Mouse (Mus musculus): ENCODE data around the gene Lmbr1l. TPM values are rescaled to one million over a fixed set of nuclear protein-coding genes. Genes with fewer than 3 reads are reported as not detected.
"Not testable (repeated sequence)": the region's sequence is repeated elsewhere in the genome, so short reads cannot be mapped to it uniquely, and the experiment has no call there.

The Lmbr1l gene
- total RNA-seq, 4 experiments from 2014 or later = 3.7 to 5.0 (median 4.2) TPM

DNA sequence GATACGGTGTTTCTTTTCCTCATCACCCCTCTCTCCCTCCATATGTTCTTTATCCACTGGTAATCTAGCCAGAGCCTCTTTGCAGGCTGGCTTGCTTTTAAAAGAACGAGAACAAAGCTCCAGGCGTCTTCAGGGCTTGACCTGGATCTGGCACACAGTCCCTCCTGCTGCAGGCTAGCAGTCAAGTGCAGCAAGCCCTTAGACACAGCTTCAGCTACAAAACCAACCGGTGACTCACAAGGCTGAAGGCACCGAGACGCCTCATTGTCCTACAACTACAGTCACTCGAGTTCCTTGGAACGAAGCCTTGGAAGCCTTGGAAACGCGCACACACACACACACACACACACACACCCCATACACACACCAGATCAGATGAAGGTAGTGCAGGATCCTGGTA, 22.8 kb upstream of the Lmbr1l start:
- DNase-seq (ENCODE audit: low spot score in 2 of 2) = no peak

DNA sequence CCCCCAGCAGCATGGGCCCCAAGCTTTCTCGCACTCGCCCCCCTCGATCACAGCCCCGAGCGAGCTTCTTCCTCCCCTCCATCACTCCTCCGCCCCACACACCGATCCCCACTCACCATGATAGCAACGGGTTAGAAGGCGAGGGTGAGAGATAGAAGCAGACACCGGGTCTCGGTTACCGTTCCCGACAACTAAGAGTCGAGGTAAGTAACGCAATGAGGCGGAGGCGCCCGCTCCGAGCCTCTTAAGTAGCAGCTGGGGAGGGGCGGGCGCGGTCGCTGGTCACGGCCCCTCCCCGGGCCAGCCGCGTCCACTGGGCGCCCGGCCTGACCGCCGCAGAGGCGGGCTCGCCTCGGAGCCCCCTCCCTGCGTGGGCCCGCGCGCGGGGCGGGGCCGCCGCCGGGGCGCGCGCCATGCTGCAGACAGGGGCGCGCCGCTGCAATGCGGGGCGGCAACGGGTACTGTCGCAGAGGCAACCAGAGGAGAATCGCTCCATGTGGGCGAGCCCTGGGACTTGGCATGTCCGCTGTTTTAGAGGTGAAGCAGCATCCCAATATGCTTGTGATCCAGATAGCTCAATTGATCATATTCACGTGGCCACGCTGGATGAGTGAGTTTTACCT, 16.3 kb upstream of the Lmbr1l start, which contains the start of gene Tuba1b:
TSS of gene Tuba1b (minus strand) at position 349 of the 623 bp plus-strand sequence.
- DNase-seq (ENCODE audit: low spot score in 2 of 2) = peak; percentile 85 to 86

DNA sequence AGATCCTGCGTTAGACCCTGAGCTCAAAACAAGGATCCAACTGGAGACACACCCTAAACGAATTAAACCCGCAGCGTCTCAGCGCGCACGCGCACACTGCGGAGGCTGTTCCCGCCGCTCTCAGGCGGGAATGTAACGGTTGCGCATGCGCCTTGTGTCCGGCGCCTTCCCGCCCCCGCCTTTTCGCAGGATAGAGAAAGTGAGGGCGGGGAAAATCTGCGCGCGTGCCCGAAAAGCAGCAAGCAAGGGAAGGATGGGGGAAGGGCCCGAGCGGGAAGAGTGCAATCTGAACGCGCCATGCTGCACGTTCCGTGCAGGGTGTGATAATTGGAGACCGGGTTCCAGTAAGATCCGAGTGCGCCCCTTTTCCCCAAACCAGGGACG, 15.8 kb upstream of the Lmbr1l start:
- DNase-seq (ENCODE audit: low spot score in 2 of 2) = peak; percentile 87 to 92

DNA sequence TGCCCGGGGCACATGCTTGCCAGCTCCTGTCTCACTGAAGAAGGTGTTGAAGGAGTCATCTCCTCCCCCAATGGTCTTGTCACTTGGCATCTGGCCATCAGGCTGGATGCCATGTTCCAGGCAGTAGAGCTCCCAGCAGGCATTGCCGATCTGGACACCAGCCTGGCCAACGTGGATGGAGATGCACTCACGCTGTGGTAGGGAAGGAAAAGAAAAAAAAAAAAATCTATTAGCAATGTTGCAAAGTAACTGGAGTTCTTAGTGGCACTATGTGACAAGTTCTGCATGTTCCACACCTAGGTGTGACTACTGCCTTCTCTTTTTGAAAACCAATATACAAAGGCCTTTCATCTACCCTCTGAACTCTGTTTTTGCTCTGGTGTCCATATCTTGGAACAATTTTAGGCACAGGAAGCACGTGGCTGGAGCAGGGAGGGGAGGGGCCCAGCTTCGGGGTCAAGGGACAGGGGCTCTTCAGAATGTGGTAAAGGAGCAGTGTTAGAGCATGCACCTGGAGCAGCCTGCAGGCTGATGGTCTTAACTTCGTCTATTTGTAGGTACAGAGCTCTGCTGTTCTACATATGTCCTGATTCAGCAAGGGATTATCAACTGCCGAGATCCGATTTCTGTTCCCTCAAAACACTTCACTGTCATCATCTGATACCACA, 15.1 kb upstream of the Lmbr1l start:
- DNase-seq (ENCODE audit: low spot score in 2 of 2) = not testable (repeated sequence)

DNA sequence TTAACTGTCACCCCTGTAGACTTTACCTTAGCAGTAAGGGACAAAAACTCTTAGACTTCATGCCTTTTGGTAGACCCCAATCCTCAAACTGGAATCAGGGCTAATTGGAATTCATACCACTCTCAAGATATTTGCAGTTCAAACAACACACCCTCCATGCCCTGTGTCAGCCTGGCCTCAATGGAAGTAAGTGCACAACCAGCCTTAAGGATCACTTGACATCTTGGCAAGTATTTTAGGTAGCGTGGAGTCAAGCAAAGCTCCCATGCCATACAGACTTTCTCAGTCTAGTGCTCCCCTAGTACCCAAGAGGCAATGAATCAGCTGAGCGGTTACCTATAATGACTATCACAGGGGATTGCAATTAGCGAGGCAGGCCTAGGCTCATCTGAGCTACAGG, 13.0 kb upstream of the Lmbr1l start:
- no peak for DNase-seq (ENCODE audit: low spot score in 2 of 2)

DNA sequence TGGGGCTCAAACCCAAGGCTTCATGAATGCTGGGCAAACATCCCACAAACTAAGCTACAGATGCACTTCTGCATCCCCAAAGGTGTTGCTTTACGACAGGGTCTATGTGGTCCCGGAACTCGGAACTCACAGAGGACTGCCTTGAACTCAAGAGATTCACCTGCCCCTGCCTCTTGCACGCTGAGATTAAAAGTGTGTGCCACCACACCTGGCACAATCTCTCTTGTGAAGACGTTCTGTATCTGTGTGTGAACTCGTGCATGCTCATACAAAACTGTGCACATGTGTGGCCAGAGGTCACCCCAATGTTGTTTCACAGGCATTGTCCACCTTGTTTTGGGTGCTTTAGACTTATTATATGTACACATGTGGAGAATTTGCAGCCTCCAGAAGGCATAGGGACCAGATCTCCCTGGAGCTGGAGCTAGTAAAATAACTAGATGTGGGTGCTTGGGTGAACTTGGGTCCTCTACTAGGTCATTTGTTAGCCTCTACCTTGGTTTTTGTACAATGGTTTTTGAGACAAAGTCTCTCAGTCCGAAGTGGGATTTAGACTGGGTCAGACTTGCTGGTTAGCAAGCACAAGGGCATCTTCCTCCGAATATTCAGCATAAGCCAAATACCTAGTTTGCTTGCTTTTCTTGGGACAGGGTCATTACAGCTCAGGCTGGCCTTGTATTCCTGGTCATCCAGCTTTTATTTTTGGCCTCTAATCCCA, 12.1 kb upstream of the Lmbr1l start:
- DNase-seq (ENCODE audit: low spot score in 2 of 2) = no peak

DNA sequence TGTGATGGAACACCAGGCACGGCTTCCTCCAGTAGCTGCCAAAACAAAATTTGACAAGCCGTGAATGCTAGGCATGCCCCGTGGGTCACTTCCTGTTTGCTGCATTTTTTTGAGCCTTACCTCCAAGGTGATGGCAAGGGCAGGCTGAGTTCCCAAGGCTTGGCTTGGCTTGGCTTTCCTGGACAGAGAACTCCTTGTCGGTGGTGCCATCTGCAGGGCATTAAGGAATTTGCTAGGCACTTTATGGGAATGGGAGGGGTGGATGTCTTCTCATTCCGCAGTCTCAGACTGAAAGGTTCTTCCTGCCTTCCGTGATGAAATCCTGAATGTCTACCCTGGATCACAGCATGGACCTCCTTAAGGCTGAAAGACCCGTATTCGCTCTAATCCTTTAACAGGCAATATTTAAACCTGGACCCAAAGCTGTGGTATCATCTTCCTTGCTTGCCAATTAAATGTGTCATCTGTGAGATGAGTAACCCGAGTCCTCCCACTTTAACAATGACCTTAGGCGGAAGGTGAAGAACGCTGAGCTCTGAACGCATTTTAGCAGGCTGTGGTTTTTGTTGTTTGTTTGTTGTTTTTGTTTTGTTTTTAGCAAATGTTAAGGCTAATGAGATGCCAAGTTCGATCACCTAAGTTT, 10.7 kb upstream of the Lmbr1l start:
- DNase-seq (ENCODE audit: low spot score in 2 of 2) = peak; percentile 41 to 53

DNA sequence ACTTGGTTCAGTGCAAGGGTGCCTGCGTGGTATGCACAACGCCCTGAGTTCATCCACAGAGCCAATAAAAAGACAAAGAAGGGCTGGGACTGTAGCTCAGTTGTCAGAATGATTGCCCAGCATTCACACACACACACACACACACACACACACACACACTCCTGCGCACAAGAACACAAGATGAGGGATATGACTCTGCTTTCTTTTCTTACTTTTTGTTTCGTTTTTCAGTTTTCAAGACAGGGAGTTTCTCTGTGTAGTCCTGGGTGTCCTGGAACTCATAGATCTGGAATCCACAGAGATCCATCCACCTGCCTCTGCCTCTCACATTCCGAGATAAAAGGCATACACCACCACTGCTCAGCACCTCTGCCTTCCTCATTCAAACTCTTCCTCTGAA, 9.5 kb upstream of the Lmbr1l start:
- no peak for DNase-seq (ENCODE audit: low spot score in 2 of 2)

DNA sequence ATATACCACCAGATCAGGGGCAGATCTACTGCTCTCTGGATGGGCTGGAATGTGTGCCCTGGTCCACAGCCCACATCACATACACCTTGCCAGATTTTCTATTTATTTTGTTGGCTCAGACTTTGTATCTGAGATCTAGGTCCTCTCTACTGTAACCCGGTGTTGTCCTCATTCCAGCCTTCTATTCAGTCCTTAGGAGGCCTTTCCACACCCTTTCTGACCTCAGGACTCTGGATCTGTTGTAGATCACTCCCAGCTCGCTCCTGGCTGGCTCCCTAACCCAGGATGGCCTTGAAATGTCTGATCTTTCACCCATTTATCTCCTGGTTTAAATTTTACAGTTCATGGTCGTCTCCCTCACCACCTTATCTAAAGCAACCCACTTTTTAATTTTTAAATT, 6.7 kb upstream of the Lmbr1l start:
- no peak for DNase-seq (ENCODE audit: low spot score in 2 of 2)

DNA sequence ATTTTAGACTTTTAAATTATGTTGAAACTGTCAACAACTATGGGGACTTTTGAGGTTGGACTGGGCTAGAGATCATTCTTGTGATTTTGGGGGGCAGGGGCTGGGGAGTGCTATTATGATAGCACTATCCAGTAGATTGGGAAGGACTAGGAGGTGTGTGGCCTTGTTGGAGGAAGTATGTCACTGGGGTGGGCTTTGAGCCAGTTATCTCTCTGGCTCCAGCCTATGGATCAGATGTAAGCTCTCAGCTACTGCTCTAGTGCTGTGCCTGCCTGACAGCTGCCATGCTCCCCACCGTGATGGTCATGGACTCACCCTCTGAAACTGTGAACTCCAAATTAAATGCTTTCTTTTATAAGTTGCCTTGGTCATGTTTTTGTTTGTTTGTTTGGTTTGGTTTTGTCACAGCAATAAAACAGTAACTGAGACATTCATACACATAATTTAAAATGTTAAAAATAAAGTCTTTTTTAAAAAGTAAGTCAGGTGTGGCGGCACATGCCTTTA, 5.1 kb upstream of the Lmbr1l start:
- no peak for DNase-seq (ENCODE audit: low spot score in 2 of 2)

DNA sequence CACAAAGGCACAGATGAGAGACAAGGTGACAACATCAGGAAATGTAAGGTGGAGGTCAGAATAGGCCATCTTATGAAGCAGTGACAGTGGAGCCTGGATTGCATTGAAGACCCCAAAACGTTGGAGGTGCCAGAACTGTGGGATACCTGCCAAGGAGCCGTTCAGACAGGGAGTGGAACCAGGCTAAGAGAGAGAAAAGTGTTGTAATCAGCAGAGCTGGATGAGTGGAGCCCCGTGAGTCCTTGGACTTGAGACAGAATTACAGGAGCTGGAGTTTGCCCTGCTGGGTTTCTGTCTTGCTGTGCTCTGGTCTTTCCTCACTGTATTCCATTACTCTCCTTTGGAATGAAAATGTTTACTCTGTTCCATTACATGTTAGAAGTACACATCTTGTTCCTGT, 4.5 kb upstream of the Lmbr1l start:
- DNase-seq (ENCODE audit: low spot score in 2 of 2) = no peak

DNA sequence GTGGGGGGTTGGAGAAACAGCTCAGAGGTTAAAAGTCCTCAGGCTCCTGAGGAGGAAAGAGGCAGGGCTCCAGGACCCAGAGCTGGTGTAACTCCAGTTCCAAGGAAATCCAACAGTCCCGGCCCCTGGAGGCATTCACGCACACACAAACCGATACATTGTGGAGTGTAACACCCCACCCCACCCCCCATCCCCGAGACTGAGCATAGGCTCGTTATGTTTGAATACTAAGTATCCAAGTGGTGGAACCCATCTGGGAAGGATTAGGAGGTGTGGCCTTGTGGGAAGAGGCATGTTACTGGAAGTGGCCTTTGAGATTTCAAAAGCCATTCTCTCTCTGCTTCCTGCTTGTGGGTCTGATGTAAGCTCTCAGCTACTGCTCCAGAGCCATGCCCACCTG, 3.5 kb upstream of the Lmbr1l start:
- DNase-seq (ENCODE audit: low spot score in 2 of 2) = no peak

DNA sequence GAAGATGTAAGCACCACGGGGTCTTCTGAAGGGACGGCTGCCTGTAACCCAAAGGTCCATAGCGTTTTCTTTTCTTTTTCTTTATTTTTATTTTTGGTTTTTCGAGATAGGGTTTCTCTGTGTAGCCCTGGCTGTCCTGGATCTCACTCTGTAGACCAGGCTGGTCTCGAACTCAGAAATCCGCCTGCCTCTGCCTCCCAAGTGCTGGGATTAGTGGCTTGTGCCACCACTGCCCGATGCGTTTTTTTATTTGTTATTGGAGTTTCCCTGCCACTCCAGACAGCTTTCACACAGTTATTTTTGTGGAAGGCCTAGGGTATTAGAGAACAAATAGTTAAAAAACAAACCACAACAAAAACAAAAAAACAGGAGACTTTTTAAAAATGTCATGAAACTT, 466 bp upstream of the Lmbr1l start:
- not testable (repeated sequence) for DNase-seq (ENCODE audit: low spot score in 2 of 2)

DNA sequence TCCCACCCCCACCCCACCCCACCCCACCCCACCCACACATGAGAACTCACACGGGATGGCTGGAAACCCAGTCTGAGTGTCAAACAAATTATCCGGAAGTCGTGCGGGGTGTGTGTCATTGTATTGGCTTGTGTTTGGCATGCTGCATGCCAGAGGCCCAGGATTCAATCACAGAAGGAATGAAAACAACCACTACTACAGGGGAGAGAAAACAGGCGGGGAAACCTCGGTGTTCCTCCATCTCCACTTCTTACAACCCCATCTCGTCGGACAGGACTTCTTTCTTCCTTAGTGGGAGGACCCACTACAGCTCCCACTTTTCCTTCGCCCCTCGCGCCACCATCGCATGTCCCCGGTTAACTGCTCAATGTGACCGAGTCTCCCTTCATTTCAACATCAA, 940 bp downstream of the Lmbr1l start:
- no peak for DNase-seq (ENCODE audit: low spot score in 2 of 2)

DNA sequence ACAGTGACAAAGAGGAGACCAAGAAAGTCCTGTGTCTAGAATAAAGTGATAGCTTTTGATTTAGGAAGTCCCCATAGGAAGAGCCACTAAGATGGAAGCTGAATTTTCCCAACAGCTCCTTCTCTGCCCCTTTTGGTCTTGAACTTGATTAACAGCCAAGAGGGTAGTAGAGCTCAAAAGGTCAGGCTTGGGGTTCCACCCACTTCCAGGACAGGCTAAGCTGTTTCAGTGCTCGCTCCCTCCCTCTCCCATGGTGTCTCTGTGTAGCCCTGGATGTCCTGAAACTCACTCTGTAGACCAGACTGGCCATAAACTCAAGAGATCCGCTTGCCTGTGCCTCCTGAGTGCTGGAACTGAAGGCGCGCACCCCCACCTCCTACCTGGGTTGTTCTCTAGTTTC, 2.0 kb downstream of the Lmbr1l start:
- no peak for DNase-seq (ENCODE audit: low spot score in 2 of 2)

DNA sequence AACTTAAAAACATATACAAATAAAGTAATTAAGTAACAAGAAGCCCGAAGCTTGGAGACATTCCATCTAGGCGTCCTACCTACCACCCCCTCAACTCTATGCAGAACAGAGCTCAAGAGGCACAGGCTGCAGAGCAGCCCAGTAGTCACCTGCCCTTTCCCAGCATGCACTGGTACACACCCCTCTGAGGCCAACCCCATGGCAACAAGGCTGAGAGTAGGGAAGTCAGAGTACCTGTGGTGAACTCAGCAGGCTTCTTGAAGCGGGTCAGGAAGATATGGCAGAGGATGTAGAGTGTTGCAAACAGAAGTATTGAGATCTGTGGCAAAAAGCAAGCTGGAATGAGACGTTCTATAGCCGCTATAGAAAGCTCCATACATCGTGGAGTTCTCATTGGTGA, 3.1 kb downstream of the Lmbr1l start:
- DNase-seq (ENCODE audit: low spot score in 2 of 2) = no peak

DNA sequence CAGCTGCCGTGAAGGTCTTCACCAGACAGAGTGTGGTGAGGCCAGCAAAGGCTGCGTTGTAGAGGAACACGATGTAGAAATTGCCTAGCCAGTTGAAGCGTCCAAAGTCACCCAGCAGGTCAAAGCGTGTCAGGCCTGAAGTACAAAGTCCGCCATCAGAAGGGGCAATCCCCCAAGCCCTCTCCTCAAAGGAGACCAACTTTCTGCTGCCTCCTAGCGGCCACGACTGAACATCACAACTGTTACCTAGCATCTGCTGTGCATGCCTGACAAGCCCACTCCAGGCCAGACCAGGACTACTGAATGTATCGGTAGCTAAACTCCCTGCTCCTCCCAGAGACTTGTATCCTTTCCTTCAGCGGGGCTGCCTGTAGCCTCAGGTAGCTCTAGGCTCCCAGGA, 13.3 kb downstream of the Lmbr1l start:
- DNase-seq (ENCODE audit: low spot score in 2 of 2) = no peak

DNA sequence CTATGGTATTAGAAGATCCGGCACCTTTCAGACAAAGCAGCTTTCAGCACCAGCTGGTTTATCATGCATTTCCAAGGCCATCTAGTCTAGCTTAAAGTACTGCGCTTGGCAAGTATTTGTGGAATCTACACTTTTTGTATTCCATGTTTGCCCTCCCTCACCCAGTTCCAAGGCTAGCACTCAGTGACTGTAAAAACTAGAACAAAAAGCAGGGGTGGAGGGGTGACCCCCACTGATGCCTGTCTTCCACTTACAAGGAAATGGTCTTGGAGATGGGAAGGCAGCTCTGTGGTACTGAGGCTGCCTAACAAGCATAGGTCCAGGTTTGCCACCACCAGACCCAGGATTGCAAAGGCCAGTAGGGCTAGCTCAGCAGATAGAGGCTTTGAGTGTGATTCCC, 15.4 kb downstream of the Lmbr1l start:
- DNase-seq (ENCODE audit: low spot score in 2 of 2) = no peak

DNA sequence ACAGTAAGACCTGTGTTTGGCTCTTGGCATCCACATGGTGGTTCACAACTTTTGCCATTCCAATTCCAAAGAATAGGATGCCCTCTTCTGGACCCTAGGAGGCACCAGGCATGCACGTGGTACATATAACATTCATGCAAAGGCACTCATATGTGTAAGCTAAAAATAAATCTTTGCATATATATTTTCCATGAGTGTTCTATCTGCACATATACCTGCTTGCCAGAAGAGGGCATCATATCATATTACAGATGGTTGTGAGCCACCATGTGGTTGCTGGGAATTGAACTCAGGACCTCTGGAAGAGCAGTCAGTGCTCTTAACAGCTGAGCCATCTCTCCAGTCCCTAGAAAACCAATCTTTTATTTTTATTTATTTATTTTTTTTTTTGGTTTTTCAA, 16.5 kb downstream of the Lmbr1l start:
- no peak for DNase-seq (ENCODE audit: low spot score in 2 of 2)

DNA sequence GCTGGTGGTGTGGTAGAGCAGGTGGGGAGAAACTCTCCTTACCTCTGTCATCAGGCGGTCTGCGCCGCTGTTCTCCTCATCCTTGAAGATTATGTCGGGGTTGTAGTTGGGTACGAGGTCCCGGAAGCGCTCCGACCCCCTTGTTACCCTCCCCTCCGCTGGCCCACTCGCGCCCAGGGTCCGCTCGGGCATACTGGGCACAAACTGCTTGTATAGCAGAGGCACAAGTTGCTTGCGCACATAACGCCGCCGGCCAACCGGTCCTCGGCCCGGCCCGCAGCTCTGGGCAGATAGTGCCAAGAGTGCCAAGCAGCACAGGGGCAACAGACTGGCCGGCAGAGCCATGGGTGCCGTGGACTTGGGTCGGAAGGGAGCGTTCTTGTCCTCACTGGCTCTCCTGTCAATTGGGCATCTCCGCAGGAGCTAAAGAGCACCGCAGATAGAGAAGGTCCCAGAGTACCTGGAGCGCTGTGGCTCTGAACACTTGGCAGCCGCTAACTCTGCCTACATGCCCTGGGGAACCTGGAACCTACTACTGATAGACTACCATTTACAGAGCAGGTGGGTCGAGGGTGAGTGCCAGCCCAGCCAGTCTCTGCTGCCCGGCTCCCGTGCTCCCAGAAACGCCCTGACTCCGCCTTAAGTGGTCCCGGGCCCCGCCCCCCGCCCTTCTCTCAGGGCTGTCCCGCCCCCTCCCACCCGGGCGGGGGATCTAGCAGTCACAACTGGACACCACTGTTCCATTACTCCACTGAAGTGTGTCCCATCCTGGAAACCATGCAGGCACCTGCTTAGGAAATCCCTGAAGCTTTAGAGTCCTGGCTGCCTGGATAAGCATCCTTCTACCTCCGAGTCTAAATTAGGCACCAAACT, 19.9 kb downstream of the Lmbr1l start, which contains the start of gene Dhh:
TSS of gene Dhh (minus strand) at position 613 of the 873 bp plus-strand sequence.
- DNase-seq (ENCODE audit: low spot score in 2 of 2) = no peak

DNA sequence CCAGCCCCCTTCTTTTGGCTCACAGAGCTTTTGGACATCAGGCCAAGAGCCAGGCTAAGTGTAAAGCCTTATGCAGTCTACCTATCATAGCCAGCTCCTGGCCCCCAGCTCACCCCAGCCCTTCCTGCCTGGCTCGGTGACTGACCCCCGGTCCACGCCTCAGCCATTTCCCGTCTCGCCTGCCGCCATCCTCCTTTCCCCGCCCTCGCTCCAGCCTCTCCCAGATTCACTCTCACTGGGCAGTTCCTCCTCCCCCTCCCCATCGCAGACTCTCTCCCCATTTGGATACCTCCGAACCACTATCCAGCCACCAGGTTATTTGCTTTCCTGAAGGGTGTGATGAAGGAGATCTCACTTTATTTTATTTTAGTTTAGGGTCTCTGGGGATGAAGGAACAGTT, 20.5 kb downstream of the Lmbr1l start:
- no peak for DNase-seq (ENCODE audit: low spot score in 2 of 2)
